Mouse (Mus musculus) cerebellum, adult 2 months (tissue): ENCODE results near the gene Kat7.

Experiments used
- CTCF ChIP-seq: fragments of 200-500 bp; IDR thresholded peaks from 2 replicates; pipeline ENCODE4 v1.5.1; 2011; ENCODE audit warnings: low read depth, mild to moderate bottlenecking, control low read depth, low read length, moderate library complexity, borderline replicate concordance; ENCODE audit not compliant: insufficient read depth
- POLR2A ChIP-seq: fragments of 200-500 bp; IDR thresholded peaks from 2 replicates; pipeline ENCODE4 v1.6.1; 2011; ENCODE audit warnings: low read length, control low read depth, borderline replicate concordance; ENCODE audit not compliant: insufficient read depth

DNA sequence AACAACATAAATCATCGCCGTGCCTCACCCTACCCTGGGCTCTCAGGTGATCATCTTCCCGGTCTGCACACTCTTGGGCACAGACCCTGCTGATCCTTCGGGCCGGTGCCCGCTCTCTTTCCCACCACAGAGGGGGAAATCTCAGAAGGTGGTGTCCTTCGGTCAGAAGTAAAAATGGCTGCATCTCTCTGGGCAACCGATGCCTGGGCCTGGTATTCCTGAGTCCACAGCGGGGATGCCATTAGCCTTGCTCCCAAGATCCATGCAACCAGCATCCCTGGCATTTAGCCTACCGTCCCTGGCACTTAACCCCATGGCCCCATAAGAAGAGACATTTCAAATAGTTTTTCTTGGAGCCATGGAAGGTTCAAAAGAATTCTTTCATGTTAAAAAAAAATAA is 14.1 kb upstream of the Kat7 start:
- TF ChIP-seq CTCF (no peak), POLR2A (no peak)
